Mouse (Mus musculus) embryo, embryonic 10.5 days (tissue): ENCODE data around the gene Nudt5.

ENCODE experiments used
- DNase-seq: peaks from one replicate; pipeline ENCODE4 v3.0.0-alpha.2; 2015; ENCODE audit warnings: low spot score

The Nudt5 gene

DNA sequence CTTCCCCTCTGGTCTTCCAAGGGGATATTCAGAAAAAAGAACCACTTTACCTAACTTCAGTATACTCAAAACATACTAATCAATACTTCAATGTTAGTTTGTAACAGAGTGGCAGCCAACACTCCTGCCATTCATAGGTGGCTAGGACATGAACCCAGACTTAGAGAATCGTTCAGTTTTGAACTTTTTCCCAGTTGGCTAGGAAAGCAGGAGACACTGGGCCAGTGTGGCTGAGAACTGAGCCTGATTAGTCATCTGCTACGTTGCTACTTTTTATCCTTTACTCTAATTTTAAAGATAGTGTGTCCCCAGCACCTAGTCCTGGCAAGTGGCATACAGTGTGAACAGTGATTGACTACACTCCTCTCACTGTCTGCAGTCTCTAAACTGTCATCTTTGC is 22.9 kb downstream of the Nudt5 start:
- no peak for DNase-seq

DNA sequence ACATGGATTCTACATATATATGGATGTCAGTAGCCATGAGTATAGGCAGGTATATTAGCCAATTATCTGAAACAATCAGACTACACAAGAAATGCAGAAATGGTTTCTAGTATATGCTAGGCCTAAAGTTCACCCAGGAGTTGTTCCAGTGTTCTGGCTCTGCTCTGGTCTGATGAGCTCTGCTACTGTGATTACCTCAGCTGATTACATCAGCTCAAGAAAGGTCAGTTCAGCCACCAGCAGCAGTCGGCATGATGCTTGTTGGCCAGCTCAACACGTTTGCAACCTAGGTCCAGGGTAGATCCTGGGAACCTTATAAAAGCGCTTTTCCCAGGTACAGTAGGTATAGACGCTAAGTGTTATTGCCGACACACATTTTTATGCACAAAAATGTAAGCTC is 24.9 kb downstream of the Nudt5 start:
- no peak for DNase-seq

DNA sequence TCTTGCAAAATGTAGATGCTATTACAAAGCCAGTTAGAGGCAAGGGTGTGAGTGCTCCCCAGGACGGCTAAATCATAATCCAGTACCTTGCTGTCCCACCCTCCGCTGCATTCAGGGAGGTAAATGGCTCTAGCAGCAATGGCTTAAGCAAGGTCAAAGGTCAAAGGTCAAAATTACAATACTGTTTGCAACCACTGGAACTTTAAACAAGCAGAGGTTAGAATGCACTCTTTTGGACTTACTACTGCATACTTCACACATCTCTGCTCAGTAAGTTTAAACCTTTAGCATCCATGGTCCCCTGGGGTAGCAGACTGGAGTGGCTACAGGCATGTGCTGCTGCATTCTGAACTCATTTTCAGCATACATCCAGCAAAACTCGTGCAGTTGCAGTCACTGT is 32.6 kb downstream of the Nudt5 start:
- peak; percentile 12 for DNase-seq

- DNase-seq = no peak
Observed at GRCm38 (mm10) chr2:5888865-5889264, 44.0 kb downstream of the Nudt5 start.

DNA sequence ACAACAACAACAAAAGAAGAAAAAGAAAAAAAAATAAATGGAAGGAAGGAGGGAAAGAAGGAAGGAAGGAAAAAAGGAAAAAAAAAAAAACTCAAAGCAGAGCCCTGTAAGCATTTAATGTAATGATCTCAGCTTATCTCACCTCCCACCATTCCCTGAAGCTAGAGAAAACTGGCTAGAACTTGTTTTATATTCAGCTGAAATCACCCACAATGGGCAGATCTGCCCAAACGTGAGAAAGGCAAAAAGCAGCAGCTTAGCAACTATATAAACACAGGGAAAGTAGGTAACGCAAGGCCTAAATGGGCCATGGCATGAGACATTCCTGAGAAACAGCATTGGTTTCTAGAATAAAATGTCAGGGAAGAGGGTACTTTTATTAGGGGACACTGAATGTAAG is 44.6 kb downstream of the Nudt5 start:
- no peak for DNase-seq

DNA sequence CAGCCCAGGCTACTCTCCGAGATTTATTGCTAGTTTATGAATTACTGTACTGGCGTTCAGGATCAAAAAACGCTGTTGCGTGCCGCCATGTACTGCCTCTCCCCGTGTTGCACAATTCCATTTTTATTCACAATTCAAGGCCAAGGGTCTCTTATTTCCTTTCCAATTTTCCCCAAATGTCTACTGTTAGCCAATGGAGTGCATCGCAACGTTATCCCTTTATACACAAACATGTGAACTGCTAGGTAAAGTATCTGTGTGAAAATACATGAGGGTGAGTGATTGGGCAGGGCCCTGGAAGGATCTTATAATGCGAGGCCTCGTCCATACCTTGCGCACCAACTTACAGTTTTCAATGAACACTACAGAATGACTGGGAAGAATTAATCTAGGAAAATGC is 49.5 kb downstream of the Nudt5 start:
- DNase-seq = peak; percentile 44

GRCm38 (mm10) chr2:5894843-5895570 is 50.2 kb downstream of the Nudt5 start, which contains the start of gene Sec61a2:
Gene Sec61a2, minus strand, starts transcription at chr2:5895432.
- DNase-seq = peak; percentile 99

DNA sequence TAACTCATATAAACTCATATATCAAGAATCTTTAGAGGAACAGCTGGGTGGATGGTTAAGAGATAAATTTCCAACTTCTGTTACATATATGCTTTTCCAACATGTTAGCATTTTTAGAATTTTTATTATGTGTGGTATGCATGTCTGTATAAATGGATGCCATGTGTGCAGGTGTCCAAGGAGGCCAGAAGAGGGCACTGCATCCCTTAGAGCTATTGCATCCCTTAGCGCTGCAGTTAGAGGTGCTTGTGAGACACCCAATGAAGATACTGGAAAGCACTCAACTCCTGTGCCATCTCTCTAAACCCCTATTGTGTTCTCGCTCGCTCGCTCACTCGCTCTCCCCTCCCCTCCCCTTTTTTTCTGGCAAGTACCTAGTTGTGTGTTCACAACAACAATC is 55.3 kb downstream of the Nudt5 start:
- DNase-seq = peak; percentile 67

DNA sequence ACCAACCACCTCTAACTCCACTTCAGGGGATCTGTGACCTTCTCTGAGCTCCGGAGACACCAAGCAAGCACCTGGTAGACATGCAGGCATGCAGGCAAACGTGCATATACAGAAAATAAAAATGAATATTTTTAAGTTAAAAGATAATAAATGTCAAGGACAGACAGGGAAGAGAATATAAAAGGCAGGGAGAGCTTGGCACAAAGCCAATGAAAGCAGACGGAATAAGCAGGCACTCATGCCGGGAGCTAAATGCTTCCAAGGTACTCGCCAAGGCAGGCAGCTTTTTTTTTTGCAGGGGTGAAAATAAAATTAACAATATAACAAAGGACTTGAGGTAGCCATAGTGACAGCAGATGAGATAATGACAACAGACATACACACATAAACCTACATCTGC is 61.3 kb downstream of the Nudt5 start:
- no peak for DNase-seq

DNA sequence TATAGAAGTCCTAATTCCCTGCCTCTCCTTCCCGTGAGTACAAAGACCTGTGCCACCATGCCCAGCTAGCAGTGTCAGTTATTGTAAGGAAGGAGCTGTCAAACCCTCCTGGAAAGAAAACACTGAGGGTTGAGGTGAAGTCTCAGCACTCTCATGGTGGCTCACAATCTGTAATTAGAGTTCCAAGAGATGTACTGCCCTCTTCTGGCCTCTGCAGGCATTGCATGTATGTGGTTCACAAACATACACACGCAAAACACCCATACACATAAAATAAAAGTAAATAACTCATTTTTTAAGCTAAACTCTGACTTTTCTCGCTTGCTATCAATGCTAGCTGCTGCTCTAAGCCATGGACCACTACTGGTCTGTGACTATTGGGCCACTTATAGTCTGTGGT is 61.8 kb downstream of the Nudt5 start:
- peak; percentile 78 for DNase-seq

- no peak for DNase-seq
Observed at GRCm38 (mm10) chr2:5911282-5911965, 66.6 kb downstream of the Nudt5 start.
